Mouse (Mus musculus) heart, postnatal 25 days (tissue): ENCODE measurements around the gene Pask. TPM values are rescaled to one million over a fixed set of nuclear protein-coding genes. Genes with fewer than 3 reads are reported as not detected.

Source experiments
- DNase-seq: peaks from one replicate; pipeline ENCODE4 v3.0.0; 2022; ENCODE audit warnings: low spot score
- intact Hi-C: fragments of 180-260 bp; cut with DNase I; formaldehyde crosslinking; loops from one replicate; pipeline ENCODE4 v1.15.1; 2025
- microRNA-seq: library from miRNA; unstranded; fragments of <30 nt; microRNA quantifications from one replicate; pipeline ENCODE4 v1.2.0, GENCODE M21; 2022
- total RNA-seq, 2 experiments: library from RNA; stranded (reverse); gene quantifications; 2 replicates each; pipeline ENCODE4 v1.2.3; 2021

Pask gene
- total RNA-seq, 2 experiments from 2014 or later, result 0.39 to 1.2 TPM

DNA sequence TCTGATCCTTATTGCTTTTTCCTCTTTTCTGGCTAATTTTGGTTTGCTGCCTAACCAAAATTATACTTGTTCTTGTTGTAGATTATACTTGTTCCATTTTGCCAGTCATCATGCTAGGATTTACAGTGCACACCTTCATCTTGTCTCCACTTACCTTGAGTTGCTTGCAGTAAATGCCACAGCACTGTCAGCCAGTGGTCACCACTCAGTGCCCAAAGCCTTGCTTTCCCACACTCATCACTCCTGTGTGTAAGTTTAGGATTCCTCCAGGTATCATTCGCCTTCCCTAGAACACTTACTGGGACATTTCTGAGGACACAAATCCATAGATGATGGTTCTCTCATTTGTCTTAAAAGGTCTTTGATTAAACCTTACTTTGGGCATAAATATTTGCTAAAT lies 51.7 kb downstream of the Pask start:
- DNase-seq, result no peak
- intact Hi-C loops, result no loop called here

DNA sequence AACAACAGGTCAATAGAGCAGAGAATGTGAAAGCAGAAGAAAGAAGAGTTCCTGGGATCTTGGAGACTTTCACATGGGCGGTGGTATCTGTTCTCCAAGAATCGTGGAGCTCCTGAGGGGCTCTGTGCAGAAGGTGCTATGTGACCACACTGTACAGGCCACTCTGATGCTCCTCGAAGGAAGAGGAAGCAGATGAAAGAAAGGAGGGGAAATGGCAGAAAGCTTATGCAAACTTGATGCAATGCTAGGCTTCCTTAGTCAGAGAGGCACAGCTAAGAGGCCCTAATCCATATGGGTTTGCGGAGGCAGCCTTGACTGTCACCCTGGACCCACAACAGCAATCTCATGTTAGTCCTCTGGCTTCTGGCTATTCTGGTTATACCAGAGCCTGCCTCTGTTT lies 52.3 kb downstream of the Pask start:
- intact Hi-C loops, result no loop called here
- no peak for DNase-seq

DNA sequence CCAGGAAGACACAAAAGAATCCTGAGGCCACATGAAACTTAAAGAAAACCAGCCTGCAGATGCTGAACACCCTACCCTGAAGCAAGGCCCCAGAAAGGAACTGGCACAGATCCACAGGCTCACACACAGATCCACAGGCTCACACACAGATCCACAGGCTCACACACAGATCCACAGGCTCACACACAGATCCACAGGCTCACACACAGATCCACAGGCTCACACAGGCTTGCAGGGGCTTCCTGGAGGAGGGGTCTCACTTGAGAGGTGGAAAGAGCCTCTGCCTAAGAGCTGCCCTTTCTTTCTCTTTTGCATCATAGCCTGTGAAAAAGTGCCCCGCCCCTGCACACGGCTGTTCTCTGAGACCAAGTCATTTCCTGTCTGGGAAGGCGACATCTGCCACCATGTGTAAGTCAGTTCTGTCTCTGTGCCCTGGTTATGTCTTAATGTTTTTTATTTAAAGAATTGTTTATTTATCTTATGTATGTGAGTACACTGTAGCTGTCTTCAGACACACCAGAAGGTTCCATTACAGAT lies 53.5 kb downstream of the Pask start:
- intact Hi-C loops, result no loop called here
- DNase-seq, result no peak

DNA sequence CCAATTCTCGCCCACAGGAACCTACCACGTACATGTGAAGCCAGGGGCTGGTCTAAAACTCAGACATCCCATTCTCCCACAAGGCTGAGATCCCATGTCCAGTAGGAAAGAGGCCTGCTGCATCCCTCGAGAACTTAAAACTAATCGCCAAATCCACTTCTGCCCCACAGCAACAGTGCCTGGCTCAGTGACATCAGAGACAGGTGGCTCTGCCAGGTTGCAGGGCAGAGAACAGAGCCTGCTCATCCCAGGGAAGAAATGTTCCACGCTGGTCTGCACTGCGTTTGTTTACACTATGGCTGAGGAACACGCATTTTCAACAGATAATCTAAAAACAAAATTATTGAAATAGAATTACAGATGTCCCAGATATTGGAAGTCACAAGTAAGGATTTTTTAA lies 66.2 kb downstream of the Pask start:
- intact Hi-C loops, result no loop called here
- no peak for DNase-seq

DNA sequence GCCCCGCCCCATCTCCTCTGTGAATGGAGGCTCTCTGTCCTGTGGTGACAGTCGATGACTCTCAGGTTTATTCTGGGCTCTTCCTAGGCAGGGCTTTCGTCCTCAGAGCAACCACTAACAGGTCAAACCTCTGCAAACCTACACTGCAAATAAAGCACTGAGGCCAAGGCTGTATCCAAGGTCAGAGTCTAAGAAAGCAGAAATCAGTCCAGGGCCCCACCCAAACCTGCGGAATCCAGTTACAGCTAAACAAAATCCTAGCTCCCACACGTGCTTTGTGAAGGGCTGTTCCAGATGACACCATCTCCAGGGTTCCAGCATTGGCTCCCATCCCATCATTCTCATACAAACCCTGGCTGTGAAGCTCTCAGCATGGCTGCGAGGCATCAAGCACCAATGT lies 67.7 kb downstream of the Pask start:
- DNase-seq, result no peak
- intact Hi-C loops, result no loop called here

DNA sequence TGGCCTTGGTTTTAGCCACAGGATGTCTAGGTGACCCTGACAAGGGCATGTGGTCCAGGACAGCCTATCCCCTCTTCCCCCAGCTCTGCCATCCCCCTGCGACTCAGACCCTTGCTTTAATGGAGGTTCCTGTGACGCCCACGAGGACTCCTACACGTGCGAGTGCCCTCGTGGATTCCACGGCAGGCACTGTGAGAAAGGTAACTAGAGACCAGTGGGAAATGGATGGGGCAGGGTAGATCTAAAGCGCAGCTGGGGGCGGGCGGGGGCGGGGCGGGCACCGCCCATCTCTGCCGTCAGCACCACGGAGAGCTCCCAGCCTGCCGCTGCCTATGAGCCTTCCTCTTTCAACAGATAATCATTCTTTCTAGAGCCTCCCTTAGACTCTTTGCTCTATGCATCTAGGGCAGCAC lies 70.9 kb downstream of the Pask start:
- no peak for DNase-seq
- intact Hi-C loops, result loop anchor here (5.0 kb wide), 1 partner anchor 95 kb away; no protein-coding TSS in a partner anchor

DNA sequence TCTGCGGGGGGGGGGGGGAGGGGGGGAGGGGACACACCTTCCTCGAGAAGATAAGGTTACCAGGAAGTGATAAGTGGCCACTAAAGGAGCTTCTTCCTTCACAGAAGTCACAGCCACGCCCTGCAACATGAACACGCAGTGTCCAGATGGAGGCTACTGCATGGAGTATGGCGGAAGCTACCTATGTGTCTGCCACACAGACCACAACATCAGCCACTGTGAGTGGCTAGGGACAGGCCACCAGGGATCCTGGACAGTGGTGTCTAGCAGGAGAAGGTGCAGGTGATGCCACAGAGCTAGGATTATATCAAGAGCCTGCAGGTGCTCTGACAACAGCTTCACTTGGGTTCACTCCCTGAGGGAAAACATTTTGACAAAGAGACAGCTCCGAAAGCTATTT lies 71.5 kb downstream of the Pask start:
- intact Hi-C loops, result loop anchor here (5.0 kb wide), 1 partner anchor 94 kb away; no protein-coding TSS in a partner anchor
- DNase-seq, result no peak

DNA sequence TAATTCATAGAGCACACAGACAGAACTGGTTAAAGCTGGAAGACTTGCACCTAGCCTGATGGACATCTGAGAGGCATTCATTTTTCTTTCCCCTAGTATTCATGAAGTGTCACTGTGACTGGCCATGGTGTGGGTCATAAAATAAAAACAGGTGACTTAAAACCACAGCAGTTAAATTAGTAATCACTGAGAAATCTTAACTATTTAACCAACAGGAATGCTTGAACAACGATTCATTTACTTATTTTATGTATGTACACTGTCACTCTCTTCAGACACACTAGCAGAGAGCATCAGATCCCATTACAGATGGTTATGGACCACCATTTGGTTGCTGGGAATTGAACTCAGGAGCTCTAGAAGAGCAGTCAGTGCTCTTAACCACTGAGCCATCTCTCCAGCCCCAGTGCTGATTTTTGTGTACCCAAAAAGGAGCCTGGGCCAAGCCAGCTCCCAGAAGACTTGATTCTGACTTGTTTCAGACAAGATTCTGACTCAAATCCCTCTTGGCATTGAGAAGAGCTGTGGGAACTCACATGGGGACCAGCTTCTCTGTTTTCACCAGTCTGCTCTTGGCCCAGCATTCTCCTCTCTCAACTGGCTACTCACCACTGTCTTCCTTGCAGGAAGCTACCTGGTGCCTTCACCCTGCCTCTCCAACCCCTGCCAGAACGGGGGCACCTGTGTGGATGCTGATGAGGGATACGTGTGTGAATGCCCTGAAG lies 72.6 kb downstream of the Pask start:
- intact Hi-C loops, result loop anchor here (5.0 kb wide), 1 partner anchor 93 kb away; no protein-coding TSS in a partner anchor
- no peak for DNase-seq

DNA sequence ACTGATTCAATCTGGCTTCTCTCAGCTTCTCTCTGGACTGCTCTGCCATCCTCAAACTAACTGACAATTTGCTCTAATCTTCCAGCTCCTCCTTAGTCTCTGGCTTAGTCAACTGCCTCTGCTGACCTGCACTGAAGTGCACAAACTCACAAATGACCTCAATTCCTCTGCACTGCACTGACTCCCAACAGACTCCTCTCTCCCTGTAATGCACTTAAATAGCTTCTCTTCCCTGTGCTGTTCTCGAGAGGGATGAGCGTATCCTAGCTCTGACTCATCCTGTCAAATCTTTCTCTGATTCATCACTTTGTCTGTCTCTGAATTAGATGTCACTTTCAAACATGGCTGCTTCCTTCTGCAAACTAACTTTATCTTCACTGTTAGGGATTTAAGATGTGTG lies 75.0 kb downstream of the Pask start:
- intact Hi-C loops, result no loop called here
- DNase-seq, result no peak

DNA sequence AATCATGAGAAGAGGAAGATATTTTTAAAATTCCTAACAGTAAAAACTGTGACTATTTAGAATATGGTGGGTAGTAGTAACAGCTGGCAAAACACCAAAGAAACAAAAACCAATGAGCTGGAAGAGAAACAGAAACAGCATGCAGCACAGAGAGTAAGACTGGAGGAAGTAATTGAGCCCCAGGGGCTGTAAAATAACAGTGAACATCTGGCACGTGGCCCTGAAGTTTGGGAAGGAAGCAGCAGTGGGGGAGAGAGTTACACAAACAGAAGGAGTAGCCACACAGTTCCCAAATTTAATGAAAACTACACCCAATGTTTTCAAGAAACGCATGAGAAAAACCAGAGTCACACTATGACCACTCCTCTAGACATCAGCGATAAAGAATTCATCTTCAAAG lies 76.1 kb downstream of the Pask start:
- no peak for DNase-seq
- intact Hi-C loops, result no loop called here

Small RNA genes lying within 50 kb of the gene (microRNA-seq; reads per million reads assigned to microRNA genes)
- not detected for gene Mir6345
- not detected for gene Mir6901
- gene Mir6902, result not detected

Other genes starting within 250 kb of the Pask start
- gene Kif1a, start 241.5 kb downstream of the Pask start, total RNA-seq, result 1 to 10 TPM in 1 of 2 experiments, under 1 TPM in 1; 0.94 to 1.6 TPM
- gene Agxt, start 208.2 kb downstream of the Pask start, total RNA-seq, result not detected
- not detected for gene 2310007B03Rik, start 182.5 kb downstream of the Pask start, total RNA-seq
- gene Crocc2, start 174.8 kb downstream of the Pask start, total RNA-seq, result under 1 TPM; 0.10 to 0.11 TPM
- 10 to 100 TPM; 10.4 to 12.8 TPM for gene Sned1, start 107.6 kb downstream of the Pask start, total RNA-seq
- gene Mterf4, start 37.6 kb downstream of the Pask start, total RNA-seq, result 10 to 100 TPM; 14.6 to 15.7 TPM
- gene Ppp1r7, start 628 bp downstream of the Pask start, total RNA-seq, result 10 to 100 TPM; 23.4 to 29.2 TPM
- not detected for gene Ano7, start 30.4 kb upstream of the Pask start, total RNA-seq
- gene Hdlbp, start 135.3 kb upstream of the Pask start, total RNA-seq, result 100 to 1,000 TPM; 520 to 550 TPM
- 10 to 100 TPM; 18.2 to 18.8 TPM for gene Farp2, start 168.6 kb upstream of the Pask start, total RNA-seq